Mouse (Mus musculus): Measurements from ENCODE around the gene Gja5. TPM values are rescaled to one million over a fixed set of nuclear protein-coding genes. Genes with fewer than 3 reads are reported as not detected.

The Gja5 gene
- polyA plus RNA-seq, 1 experiment from 2014 or later = 2.9 TPM

Other genes with a start within 250 kb of the Gja5 start
- 1.2 and 3.5 TPM in 2 replicates for gene Ankrd35, start 234.6 kb upstream of the Gja5 start, polyA plus RNA-seq (2015; fragmentation: Nextera tagmentation; extraction: Ambion mirVana)
- 24.3 and 32.6 TPM in 2 replicates for gene Pias3, start 208.3 kb upstream of the Gja5 start, polyA plus RNA-seq (2015; fragmentation: Nextera tagmentation; extraction: Ambion mirVana)
- gene Nudt17, start 196.1 kb upstream of the Gja5 start, polyA plus RNA-seq (2015; fragmentation: Nextera tagmentation; extraction: Ambion mirVana) = 4.8 and 6.2 TPM in 2 replicates
- 32.2 and 33.9 TPM in 2 replicates for gene Polr3c, start 177.1 kb upstream of the Gja5 start, polyA plus RNA-seq (2015; fragmentation: Nextera tagmentation; extraction: Ambion mirVana)
- 59.8 and 65.1 TPM in 2 replicates for gene Rnf115, start 177.0 kb upstream of the Gja5 start, polyA plus RNA-seq (2015; fragmentation: Nextera tagmentation; extraction: Ambion mirVana)
- gene Pdzk1, start 75.4 kb upstream of the Gja5 start, polyA plus RNA-seq (2015; fragmentation: Nextera tagmentation; extraction: Ambion mirVana) = 0.11 and 0.20 TPM in 2 replicates
- 0.08 and 0.22 TPM in 2 replicates for gene Cd160, start 75.3 kb upstream of the Gja5 start, polyA plus RNA-seq (2015; fragmentation: Nextera tagmentation; extraction: Ambion mirVana)
- 33.1 and 43.7 TPM in 2 replicates for gene Gpr89, start 653 bp downstream of the Gja5 start, polyA plus RNA-seq (2015; fragmentation: Nextera tagmentation; extraction: Ambion mirVana)
- not detected in 2 replicates for gene Gja8, start 21.3 kb downstream of the Gja5 start, polyA plus RNA-seq (2015; fragmentation: Nextera tagmentation; extraction: Ambion mirVana)